Mouse (Mus musculus): ENCODE results near the gene Dusp2.

Gene Dusp2

GRCm38 (mm10) chr2:127364452-127364851 lies 28.5 kb downstream of the Dusp2 start:
- DNase-seq (ENCODE audit: low read depth, low spot score): no peak

DNA sequence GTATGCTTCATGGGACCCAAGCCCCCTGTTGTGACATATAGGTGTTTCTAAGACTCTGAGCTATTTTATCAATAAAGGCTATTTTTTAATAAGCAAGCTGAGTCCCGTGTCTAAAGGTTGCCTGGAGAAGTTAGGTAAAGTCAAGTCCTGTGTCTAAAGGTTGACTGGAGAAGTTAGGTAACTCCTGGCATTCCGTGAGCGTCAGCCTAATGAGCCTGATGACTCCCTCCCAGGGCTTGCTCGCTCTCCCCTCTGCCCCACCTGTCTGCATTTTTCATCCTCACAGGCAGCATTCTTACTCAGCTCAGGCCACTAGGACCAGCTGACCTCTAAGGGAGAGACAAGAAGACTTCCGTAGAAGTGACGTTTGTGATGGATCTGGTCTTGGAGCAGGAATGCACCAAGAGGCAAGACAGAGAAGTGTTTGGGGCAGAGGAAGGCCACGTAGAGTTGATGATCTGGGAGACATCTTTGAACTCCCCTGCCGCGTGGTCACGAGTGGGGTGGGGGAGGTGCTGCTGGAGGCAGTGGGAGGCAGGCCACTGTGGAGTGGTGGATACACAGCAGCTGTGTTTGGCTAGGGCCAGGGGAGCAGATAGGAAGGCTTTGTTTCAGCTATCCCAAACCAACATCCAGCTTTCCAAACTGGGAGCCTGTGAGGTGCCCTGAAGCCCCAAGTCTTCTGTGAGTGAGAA lies 31.3 kb downstream of the Dusp2 start:
- DNase-seq (ENCODE audit: low read depth, low spot score): no peak

GRCm38 (mm10) chr2:127369703-127370376 lies 33.9 kb downstream of the Dusp2 start:
- no peak for DNase-seq (ENCODE audit: low read depth, low spot score)

- DNase-seq (ENCODE audit: low read depth, low spot score): no peak
Observed at GRCm38 (mm10) chr2:127370561-127371483, 34.9 kb downstream of the Dusp2 start.

DNA sequence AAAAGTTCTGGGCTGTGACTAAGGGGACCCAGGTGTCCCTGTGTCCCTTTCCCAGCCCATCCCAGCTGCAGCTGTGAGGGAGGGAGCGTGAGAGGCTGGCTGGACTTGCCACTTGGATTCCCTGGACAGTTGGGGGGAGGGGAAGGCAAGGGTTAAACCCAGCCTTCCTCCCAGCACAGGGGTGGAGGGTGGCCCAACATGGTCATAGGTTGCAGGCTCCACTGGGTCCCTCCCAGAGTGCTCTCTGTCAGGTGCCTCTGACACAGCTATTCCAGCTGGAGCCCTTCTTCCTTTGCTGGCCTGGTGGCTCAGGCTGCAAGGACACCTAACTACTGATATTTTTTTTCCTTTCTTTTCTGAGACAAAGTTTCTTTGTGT lies 35.5 kb downstream of the Dusp2 start:
- no peak for DNase-seq (ENCODE audit: low read depth, low spot score)

DNA sequence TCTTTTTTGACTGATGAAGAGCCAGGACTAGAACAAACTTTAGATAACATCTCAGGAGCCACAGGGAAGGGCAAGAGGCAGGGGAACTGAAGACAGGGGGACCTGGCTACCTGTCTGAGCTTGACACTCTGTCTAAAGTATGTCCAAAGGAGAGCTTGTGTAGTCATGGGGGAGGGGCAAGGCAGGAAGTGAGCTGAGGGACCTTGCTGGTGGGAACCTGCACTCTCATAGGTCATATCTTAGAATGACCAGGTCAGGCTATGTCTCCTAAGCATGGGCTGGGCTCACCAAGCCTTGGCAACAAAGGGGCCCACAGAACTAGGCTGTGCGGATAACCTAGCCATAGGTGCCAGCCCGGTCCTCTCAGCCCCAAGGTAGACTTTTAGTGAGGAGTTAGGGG lies 36.1 kb downstream of the Dusp2 start:
- no peak for DNase-seq (ENCODE audit: low read depth, low spot score)

GRCm38 (mm10) chr2:127374131-127374530 lies 38.2 kb downstream of the Dusp2 start:
- DNase-seq (ENCODE audit: low read depth, low spot score): no peak

DNA sequence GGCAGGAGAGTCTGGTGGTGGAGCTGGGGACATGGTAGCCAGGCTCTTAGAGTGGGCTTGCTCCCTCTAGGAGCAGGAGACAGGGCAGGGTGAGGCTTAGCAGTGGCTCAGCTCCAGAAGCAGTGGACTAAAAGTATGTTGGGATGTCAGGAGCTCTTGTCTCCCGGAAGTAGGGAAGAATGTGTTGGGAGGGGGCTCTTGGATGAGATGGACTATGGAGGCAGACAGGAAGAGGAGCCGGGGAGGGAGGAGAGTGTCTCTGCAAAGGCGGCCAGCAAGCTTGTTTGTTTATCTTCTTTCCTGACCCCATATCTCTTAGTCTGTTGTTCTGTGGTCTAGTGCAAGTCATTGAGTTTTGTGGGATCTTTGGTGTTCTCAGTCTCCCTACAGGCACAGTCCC lies 39.1 kb downstream of the Dusp2 start:
- DNase-seq (ENCODE audit: low read depth, low spot score): no peak

DNA sequence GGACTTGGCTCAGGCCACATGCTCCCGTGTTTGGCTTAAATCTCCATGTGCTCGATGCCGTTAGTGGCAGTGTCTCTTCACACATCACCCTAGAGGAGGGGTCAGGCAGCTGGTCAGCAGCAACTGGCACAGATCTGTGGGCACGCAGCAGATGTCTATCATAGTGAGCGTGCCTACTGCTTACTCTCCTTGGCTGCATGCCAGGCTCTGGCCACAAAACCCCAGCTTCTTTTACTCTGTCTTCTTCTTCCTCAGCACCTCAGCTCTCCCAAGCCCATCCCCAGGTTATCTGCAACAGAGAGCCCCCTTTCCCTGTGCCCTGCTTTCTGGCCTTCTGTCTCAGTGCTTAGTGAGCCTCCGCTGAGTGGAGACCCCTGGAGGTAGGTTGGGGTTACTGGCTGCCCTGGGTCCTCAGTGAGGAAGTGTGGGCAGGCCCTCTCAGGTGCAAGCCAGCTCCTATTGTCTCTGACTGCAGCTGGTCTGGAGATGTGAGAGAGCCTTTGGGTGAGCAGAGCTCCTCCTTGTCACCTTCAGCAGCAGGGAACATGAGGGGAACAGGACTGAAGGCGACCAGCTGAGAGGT lies 39.9 kb downstream of the Dusp2 start:
- no peak for DNase-seq (ENCODE audit: low read depth, low spot score)

DNA sequence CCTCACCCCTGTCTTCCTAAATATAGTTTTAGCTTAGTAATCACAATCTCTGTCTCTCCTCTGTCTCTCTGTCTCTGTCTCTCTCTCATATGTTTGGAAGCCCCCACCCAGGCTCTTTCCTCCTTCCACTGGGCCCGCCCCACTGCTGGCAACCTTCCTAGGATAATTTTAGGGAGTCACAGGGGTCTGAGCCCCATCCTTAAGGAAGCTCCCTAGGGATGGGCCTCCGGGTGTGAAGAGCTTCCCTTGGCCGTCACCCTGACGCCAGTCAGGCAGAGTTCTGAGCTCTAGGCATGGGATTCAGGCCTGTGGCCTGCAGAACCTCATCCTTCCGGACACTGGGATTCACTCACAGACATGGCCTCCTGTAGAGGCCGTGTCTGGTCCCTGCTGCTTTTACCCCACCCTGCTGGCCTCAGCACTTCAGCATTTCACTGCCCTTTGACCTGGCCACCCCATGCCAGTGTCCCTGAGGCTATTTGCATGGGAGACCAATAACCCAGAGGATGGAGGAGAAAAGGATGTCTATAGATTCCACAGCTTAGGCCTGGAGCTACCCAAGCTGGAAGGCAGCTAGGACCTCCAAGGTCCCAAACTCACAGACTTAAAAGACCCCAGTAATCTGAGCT lies 40.6 kb downstream of the Dusp2 start:
- no peak for DNase-seq (ENCODE audit: low read depth, low spot score)

GRCm38 (mm10) chr2:127377942-127378610 lies 42.1 kb downstream of the Dusp2 start:
- no peak for DNase-seq (ENCODE audit: low read depth, low spot score)

GRCm38 (mm10) chr2:127378611-127378990 lies 42.6 kb downstream of the Dusp2 start:
- DNase-seq (ENCODE audit: low read depth, low spot score): no peak

DNA sequence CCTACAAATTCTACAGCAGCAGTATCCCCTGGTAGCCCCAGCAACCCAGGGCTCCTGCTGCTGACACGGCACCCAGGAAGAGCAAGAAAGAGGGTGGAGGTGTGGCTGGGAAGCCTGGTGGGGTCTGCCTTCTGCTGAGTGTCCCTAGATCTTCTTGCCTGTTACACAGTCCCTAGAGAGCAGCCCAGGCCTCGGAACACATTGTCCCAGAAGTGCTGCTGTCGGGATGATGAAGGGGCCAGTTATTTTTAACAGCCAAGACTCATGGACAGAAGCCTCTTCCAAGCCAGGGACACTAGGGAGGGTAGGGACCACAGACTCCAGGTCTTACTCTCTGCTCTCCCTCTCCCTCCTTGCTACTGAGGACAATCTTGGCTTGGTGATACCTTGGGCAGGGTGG lies 43.3 kb downstream of the Dusp2 start:
- no peak for DNase-seq (ENCODE audit: low read depth, low spot score)

GRCm38 (mm10) chr2:127383881-127384280 lies 47.9 kb downstream of the Dusp2 start:
- no peak for DNase-seq (ENCODE audit: low read depth, low spot score)

DNA sequence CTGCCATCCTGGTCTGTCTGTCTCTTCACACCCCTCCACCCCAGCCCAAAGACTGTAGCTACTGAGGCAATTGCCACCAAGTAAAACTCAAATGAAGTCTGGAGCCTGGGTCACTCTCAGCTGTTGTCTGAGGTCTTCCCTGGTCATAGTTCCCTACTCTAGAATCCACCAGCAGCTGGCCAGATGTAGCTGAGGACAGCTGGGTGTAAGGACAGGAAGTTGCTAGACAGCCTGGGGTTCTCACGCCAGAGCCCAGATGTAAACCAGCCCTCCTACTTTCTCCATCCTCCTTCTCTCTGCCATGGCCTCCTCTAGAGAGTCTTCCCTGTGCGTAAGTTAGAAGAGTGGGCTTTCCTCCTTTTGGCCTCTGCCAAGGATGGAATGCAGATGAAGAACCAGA lies 51.6 kb downstream of the Dusp2 start:
- DNase-seq (ENCODE audit: low read depth, low spot score): no peak

Measured in embryo, embryonic 11.5 days (tissue).